Mouse (Mus musculus) MEL (cell line): ENCODE measurements at regions not wholly inside any gene's neighbourhood (a gene's known extent, or its start where the extent isn't known, plus 50 kb on each side); places are given as distances from the start of the nearest gene placed in this dataset.

ENCODE experiments used
- CHD2 ChIP-seq: IDR thresholded peaks from 2 replicates; pipeline ENCODE4 v1.6.1; 2011; ENCODE audit warnings: low read length, improper control_type of control experiment
- CTCF ChIP-seq, 3 experiments: IDR thresholded peaks in 2 of 3; conservative IDR thresholded peaks in 1 of 3; 2 replicates each; pipeline ENCODE4 v1.5.1; 2011 to 2012; ENCODE audit warnings: low read length in 3 of 3, low read depth in 2 of 3, mild to moderate bottlenecking in 2 of 3, improper control_type of control experiment in 1 of 3, inconsistent platforms in 1 of 3, mixed read lengths in 1 of 3, moderate library complexity in 1 of 3; ENCODE audit not compliant: control insufficient read depth in 1 of 3, insufficient read depth in 1 of 3, poor library complexity in 1 of 3, severe bottlenecking in 1 of 3
- EP300 ChIP-seq, 2 experiments: IDR thresholded peaks; 2 replicates each; pipeline ENCODE4 v1.6.1; 2011; ENCODE audit warnings: improper control_type of control experiment in 2 of 2, low read length in 2 of 2, low read depth in 1 of 2, mild to moderate bottlenecking in 1 of 2
- GATA1 ChIP-seq: IDR thresholded peaks from 2 replicates; pipeline ENCODE4 v1.6.1; 2011; ENCODE audit warnings: low read depth, low read length, improper control_type of control experiment
- MAFK ChIP-seq: IDR thresholded peaks from 2 replicates; pipeline ENCODE4 v1.6.1; 2011; ENCODE audit warnings: low read depth, mild to moderate bottlenecking, low read length, improper control_type of control experiment, borderline replicate concordance
- MAX ChIP-seq: IDR thresholded peaks from 2 replicates; pipeline ENCODE4 v1.6.1; 2011; ENCODE audit warnings: low read length, improper control_type of control experiment
- MAZ ChIP-seq: IDR thresholded peaks from 2 replicates; pipeline ENCODE4 v1.6.1; 2012; ENCODE audit warnings: low read depth, mild to moderate bottlenecking, inconsistent platforms, low read length, improper control_type of control experiment
- MEF2A ChIP-seq: IDR thresholded peaks from 2 replicates; pipeline ENCODE4 v1.6.1; 2014; ENCODE audit warnings: low read depth, mild to moderate bottlenecking, inconsistent platforms, low read length, improper control_type of control experiment; ENCODE audit not compliant: poor library complexity, insufficient replicate concordance, severe bottlenecking; ENCODE audit errors: extremely low read depth
- NELFE ChIP-seq: IDR thresholded peaks from 2 replicates; pipeline ENCODE4 v1.6.1; 2011; ENCODE audit warnings: low read depth, low read length, improper control_type of control experiment
- POLR2A ChIP-seq, 2 experiments: IDR thresholded peaks; 2 replicates each; pipeline ENCODE4 v1.6.1; 2011 to 2012; ENCODE audit warnings: low read length in 2 of 2, mild to moderate bottlenecking in 2 of 2, control low read depth in 1 of 2, improper control_type of control experiment in 1 of 2, low read depth in 1 of 2, moderate library complexity in 1 of 2; ENCODE audit not compliant: control insufficient read depth in 1 of 2, insufficient read depth in 1 of 2, poor library complexity in 1 of 2
- TCF12 ChIP-seq: IDR thresholded peaks from 2 replicates; pipeline ENCODE4 v1.6.1; 2014; ENCODE audit warnings: low read depth, mild to moderate bottlenecking, inconsistent platforms, low read length, improper control_type of control experiment, moderate library complexity
- ZKSCAN1 ChIP-seq: IDR thresholded peaks from 2 replicates; pipeline ENCODE4 v1.6.1; 2012; ENCODE audit warnings: low read depth, mild to moderate bottlenecking, inconsistent platforms, low read length, improper control_type of control experiment, moderate library complexity
- ZMIZ1 ChIP-seq: IDR thresholded peaks from 2 replicates; pipeline ENCODE4 v1.6.1; 2012; ENCODE audit warnings: low read depth, mild to moderate bottlenecking, inconsistent platforms, low read length, improper control_type of control experiment, moderate library complexity

GRCm38 (mm10) chr16:53245365-53245764, 791.5 kb upstream of the Alcam start:
- TF ChIP-seq ZMIZ1 (no peak), CTCF (IDR thresholded peaks at IDR 0.05 in 2 of 3, conservative IDR thresholded peaks at IDR 0.05 in 1 of 3; ENCODE audit: control insufficient read depth in 1 of 3, insufficient read depth in 1 of 3, low read depth in 2 of 3, low read length in 3 of 3, poor library complexity in 1 of 3, severe bottlenecking in 1 of 3) (peak in 1 of 3 experiments; percentile 25; a peak in 2 of 6 replicates), CHD2 (no peak), POLR2A (IDR thresholded peaks at IDR 0.05; ENCODE audit: control insufficient read depth in 1 of 2, insufficient read depth in 1 of 2, low read depth in 1 of 2, low read length in 2 of 2, poor library complexity in 1 of 2) (no peak), EP300 (IDR thresholded peaks at IDR 0.05; ENCODE audit: low read depth in 1 of 2, low read length in 2 of 2) (no peak), NELFE (no peak), MAZ (no peak), TCF12 (no peak), MEF2A (no peak), MAX (no peak), ZKSCAN1 (no peak), MAFK (no peak), GATA1 (no peak)
